Mouse (Mus musculus) cerebellum, adult 18-20 months (tissue): ENCODE results near the gene Olfr1098.

ENCODE experiments used
- DNase-seq, 2 experiments: peaks; one replicate each; pipeline ENCODE4 v3.0.0; 2021

The Olfr1098 gene

GRCm38 (mm10) chr2:86924445-86924844, at the start of gene Olfr1098:
Olfr1098 (minus strand) TSS chr2:86924545.
- DNase-seq, result no peak

- DNase-seq, result no peak
These were observed 36.2 kb upstream of the Olfr1098 start, which contains the start of gene Olfr1099 for GRCm38 (mm10) chr2:86960593-86960992. Olfr1099 (minus strand) TSS chr2:86960693.

GRCm38 (mm10) chr2:86926557-86926956, 2.2 kb upstream of the Olfr1098 start:
- no peak for DNase-seq

- no peak for DNase-seq
These were observed 18.7 kb downstream of the Olfr1098 start for GRCm38 (mm10) chr2:86905647-86906046.

DNA sequence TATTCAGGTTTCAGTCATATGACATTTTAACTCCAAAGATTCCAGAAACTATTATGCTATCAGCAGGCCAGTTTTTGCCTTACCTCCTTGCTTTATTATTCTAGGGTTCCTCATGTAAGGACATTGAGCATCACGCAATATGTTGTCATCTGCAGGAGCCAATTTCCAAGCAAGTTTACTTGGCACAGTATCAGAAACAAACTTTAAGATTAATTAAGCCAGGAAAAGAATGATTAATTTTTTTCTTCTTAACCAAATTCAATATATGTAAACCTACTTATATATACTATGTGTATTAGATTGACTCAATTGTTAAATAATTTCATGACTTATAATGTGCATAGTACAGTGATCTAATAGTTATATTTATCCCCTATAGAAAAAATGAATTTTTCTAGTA, 32.2 kb downstream of the Olfr1098 start, which contains the start of gene Olfr1097:
Olfr1097 (minus strand) TSS at position 101 of the 400 bp plus-strand sequence.
- DNase-seq, result no peak

DNA sequence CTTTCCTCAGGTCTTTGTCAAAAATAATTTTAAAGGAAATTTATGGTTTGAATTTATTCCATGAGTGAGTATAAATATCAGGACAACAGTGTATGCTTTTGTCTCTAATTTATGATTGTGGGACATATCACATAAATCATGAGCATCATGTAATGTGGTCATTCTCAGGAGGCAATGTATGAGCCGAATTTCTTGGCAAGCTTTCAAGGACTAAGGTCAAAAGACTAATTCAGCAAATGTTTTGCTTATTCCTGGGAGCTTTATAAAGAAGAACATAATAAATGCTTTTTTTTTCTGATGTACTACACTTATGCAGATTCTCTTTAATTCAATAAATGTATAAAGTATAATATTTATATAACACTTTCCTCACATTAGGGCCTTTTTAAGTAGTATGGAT, 49.6 kb downstream of the Olfr1098 start, which contains the start of gene Gm13723:
Gm13723 (minus strand) TSS at position 101 of the 400 bp plus-strand sequence.
- DNase-seq, result no peak
